Mouse (Mus musculus): ENCODE data around the gene Sav1.
A peak's percentile ranks its signal among the peaks of the same experiment; 100 is the strongest.

Gene Sav1

DNA sequence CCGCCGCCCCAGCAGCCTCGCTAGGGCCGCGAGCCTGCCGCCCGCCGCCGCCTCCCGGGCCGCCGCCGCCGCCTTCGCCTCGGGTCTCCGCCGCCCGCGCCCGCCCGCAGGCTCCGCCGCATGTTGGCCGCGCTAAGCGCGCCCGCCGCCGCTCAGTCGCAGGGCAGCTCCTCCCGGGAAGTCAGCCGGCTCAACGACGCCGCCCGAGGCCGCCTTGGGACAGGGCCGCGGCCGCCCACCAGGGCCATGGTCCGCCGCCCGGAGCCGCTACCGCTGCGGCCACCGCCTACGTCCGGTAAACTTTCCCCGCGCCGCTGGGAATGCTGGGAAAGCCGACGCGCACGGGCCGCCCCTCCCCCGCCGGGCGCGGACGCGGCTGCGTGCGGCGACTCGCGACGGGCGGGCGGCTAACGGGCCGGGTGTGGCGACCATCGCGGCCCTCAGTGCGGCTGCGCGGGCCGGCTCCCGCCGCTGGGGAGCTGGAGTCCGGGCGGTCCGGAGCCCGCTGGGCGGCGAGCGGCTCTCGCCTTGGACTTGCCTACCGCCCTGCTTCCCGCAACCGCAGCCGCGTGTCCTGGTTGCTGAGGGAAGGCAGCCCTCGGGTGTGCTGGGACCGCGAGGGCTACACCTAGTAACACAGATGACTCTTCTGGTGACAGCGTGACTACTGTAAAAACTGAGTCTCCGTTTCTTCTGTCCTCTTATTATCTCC lies at the start of gene Sav1:
Gene Sav1, minus strand, starts transcription at position 217 of the 712 bp plus-strand sequence.
- peak; percentile 44; the same call in 1 of the 2 replicates for TF ChIP-seq GATA4 (IDR thresholded peaks at IDR 0.05; ENCODE audit: insufficient replicate concordance, low read length)

DNA sequence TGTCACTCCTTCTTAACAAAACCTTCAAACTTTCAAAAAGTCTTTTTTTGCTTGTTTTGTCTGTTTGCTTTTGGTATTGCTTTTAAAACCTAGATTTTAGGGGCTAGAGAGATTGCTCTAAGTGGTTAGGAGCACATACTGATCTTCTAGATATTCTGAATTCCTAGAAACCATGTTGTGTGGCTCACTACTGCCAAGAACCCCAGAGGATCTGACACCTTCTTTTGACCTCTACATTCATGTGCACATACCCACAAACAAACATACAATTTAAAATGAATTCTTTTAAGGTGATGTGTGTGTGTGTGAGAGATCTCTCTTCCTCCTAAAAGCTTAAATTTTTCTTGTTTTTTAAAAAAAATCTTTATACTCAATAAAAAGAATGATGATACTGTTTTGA lies 39.4 kb upstream of the Sav1 start:
- no peak for TF ChIP-seq GATA4 (IDR thresholded peaks at IDR 0.05; ENCODE audit: insufficient replicate concordance, low read length)

DNA sequence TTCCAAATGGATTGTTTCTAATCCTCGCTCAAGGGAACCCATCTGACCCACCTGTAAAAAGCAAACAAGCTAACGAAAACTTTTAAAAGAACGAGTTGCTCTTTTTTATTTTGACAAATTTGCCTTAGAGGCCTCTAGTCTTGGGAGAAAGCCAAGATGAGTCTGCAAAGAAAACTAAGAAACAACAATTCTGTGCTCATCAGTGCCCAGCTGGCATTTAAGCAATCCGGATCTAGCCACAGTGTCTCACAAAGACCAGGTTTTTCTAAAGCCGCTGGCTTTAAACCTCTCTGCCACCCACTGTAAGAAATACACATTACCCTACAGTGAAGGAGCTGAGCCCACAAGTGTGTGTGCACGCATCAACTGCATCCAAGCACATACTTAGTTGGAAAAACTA lies 38.6 kb upstream of the Sav1 start:
- TF ChIP-seq GATA4 (IDR thresholded peaks at IDR 0.05; ENCODE audit: insufficient replicate concordance, low read length): no peak

DNA sequence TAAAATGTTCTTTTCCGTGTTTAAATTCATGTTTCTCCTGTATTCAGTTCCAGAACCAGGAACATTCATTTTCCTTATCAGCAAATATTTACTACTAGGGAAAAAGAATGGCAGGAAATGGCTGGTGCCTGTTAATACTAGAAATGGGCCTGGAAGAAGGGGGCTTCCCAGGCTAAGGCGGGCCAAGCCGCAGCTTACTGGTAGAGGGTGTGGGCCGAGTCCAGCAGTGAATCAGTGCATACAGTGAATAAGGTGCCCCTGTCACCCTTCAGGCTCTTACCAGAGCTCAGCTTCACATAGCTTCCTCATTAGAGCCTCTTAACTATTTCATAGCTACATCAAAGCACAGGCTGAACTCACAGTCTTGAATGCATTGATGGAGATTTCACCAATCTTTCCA lies 36.8 kb upstream of the Sav1 start:
- TF ChIP-seq GATA4 (IDR thresholded peaks at IDR 0.05; ENCODE audit: insufficient replicate concordance, low read length): no peak; the same call in 1 of the 2 replicates

DNA sequence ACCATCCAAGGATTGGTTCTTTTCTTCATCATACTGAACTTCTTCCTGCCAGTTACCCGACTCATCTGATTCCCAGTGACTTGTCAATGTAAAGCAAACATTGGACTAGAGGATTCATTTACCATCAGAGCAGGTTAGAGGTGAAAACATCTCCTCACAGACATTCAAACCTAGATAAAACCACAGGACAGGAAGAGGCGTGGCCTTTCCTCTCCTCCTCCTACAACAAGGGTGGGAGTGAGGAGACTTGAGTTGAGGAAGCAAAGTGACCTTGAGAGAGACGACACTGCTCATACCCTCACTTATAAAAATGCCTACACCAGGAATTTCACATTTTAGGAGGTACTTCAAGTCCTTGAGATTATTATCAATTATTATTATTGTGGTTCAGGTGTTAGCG lies 31.4 kb upstream of the Sav1 start:
- no peak for TF ChIP-seq GATA4 (IDR thresholded peaks at IDR 0.05; ENCODE audit: insufficient replicate concordance, low read length)

DNA sequence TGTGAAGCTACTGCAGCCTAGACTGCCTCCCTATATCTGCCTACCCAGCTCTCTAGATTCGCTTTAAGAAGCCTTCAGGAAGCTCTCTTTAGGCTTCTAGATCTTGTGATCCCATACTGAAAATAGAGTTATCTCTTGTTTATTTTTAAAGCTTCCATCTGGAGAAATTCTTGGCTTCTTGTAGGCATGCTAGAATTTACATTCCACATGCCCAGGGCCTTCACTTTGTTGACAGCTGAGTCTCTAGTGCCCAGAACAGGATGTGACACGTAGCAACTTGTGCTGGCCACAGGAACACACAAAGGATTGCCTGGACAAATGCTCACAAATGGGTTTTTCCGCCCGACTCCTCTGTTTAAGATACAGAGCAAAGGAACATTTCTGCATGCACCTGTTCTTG lies 29.1 kb upstream of the Sav1 start:
- TF ChIP-seq GATA4 (IDR thresholded peaks at IDR 0.05; ENCODE audit: insufficient replicate concordance, low read length): no peak

DNA sequence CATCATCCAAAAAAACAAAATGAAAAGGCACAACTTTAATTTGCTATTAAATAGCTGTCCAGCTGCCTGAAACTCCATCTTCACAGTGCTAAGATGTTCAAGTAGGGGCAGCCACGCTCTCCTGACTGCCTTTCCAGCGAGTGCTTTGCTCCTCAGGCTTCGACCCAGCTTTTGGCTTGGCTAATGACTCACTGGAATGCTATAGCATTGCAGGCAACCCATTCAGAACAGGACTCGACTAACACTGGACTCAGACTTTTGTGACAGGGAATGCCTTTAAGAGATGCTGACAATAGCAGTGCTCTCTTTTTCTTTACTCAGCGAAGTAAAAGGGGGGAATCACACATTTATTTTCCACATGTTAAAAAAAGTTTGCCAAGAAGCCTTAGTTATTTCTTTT lies 24.9 kb upstream of the Sav1 start:
- TF ChIP-seq GATA4 (IDR thresholded peaks at IDR 0.05; ENCODE audit: insufficient replicate concordance, low read length): no peak

DNA sequence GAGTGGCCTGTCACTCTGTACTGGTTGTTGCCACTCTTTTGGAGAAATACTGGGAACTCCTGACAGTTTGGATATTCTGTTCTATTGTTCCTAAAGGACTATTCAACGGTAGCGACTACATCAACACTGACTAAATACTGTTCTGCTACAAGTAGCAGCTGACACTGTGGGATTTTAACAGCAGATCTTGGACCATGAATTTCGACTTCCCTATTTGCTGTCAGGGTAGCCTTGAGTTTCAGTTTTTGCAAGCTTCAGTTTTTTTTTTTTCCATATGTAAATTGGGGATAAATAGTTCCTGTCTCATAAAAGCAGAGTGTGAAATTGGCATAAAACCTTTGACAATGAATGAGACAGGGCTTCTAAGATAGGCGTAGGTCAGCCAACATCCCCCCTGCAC lies 23.6 kb upstream of the Sav1 start:
- no peak for TF ChIP-seq GATA4 (IDR thresholded peaks at IDR 0.05; ENCODE audit: insufficient replicate concordance, low read length)

DNA sequence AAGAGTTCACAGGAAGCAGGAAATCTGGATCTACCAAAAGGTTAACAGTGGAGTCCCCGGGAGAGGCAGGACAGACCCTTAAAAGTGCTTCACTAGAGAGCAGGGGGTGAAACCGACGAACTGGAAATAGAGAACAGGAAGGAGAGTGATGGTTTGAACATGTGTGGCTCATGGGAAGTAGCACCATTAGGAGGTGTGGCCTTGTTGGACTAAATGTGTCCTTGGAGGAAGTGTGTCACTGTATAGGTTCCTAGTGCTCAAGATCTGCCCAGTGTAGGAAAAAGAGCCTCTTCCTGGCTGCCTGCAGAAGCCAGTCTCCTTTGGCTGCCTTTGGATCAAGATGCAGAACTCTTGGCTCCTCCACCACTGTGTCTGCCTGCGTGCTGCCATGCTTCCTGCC lies 18.3 kb upstream of the Sav1 start:
- TF ChIP-seq GATA4 (IDR thresholded peaks at IDR 0.05; ENCODE audit: insufficient replicate concordance, low read length): no peak

DNA sequence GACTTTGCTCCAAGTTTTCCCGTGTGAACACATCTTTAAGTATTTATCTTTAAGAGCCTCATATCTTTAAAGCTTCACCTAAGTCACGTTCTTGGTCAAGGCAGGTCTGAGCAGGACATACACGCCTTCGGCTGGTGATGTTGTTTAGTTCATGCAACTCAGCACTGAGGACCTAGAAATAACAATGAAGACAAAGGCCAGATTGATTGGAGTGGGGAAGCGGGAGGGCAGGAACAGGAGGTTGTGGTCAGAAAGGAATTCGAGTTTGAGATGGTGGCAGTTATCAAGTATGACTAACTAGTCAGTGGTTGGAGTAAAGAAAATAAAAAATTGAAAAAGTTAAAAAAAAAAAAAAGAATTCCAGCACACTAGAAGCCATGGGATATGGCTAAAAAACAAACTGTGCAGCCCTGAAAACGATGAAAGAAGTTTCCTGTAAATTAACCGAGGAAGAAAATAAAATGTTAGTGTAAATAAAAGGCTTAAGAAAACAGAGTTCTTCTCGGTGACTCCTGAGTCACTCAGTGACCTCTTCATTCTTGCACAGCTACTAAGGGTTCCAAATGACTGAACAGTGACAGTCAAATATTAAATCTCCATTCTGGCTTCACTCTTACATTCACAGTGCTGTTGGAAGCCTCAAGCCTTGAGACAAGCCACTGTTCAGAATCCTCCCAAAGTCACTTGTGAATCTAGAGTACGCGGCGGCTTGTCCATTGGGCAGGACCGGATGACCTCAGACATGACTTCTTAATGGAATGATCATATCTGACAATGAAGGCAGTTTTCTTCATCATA lies 11.6 kb upstream of the Sav1 start:
- no peak for TF ChIP-seq GATA4 (IDR thresholded peaks at IDR 0.05; ENCODE audit: insufficient replicate concordance, low read length)

DNA sequence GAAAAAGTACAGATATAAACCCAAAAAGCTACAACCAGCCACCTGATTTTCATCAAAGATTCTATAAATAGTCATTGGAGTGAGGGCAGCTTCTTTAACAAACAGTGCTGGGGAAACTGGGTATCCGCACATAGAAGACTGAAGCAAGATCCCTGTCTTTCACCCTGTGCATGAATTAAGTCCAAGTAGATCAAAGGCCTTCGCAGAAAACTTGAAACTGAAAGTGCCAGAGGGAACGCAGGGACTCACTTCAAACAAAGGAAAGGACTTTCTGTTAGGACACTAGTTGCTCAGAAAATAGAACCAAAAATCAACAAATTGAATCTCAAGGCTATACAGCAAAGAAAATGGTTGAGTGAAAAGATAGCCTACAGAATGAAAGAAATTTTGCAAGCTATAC lies 8.6 kb upstream of the Sav1 start:
- TF ChIP-seq GATA4 (IDR thresholded peaks at IDR 0.05; ENCODE audit: insufficient replicate concordance, low read length): no peak

DNA sequence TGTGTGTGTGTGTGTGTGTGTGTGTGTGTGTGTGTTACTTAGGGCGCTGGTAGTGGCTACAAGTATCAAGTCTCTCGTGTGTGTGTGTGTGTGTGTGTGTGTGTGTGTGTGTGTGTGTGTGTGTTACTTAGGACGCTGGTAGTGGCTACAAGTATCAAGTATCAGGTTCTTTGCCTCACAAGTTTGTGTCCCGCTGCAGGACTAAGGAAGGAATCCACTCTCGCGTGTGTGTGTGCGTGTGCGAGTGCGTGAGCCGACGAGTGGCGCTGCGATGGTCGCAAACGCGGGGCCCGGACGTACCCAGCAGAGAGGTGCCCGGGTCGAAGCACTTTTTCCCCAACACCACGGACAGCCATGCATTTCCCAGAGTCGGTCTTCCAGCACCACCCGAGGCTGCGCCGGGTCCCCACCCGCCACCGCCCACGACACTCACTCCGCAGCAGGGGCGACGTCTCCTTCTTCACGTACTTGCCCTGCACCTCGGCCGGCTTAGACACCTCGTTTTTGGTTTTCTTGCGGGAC lies 500 bp downstream of the Sav1 start:
- no peak for TF ChIP-seq GATA4 (IDR thresholded peaks at IDR 0.05; ENCODE audit: insufficient replicate concordance, low read length)

DNA sequence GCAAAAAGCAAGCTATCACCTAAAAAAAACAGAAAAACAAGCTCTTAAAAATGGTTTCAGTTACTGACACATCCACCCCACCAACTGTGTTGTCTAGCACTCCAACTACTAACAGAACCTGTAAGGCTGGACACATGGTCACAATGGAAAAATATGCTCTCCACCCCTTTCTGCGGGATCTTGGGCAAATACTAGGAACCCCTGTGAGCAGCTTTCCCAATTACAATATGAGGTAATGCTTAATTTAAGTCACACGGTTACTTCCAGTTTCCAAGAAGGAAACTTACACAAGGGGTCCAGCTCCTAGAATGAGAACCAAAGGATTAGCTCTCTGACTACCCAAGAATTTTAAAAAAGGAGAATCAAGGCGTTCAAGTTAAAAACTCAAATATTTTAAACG lies 1.3 kb downstream of the Sav1 start:
- TF ChIP-seq GATA4 (IDR thresholded peaks at IDR 0.05; ENCODE audit: insufficient replicate concordance, low read length): no peak

DNA sequence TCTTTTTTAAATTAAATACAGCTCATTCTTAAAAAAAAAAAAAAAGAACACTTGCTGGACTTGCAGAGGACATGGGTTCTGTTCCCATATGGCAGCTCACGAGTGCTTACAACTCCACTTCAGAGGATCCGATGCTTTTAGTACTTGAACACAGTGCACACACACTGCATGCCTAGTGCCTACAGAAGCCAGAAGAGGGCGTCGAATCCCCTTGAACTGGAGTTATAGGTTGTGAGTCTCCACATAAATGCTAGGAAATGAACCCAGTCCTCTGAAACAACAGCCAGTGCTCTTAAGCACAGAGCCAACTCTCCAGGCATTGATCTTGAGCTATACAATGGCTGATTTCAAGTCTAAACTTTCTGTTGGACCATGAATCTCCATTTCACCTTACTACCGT lies 3.9 kb downstream of the Sav1 start:
- TF ChIP-seq GATA4 (IDR thresholded peaks at IDR 0.05; ENCODE audit: insufficient replicate concordance, low read length): no peak

DNA sequence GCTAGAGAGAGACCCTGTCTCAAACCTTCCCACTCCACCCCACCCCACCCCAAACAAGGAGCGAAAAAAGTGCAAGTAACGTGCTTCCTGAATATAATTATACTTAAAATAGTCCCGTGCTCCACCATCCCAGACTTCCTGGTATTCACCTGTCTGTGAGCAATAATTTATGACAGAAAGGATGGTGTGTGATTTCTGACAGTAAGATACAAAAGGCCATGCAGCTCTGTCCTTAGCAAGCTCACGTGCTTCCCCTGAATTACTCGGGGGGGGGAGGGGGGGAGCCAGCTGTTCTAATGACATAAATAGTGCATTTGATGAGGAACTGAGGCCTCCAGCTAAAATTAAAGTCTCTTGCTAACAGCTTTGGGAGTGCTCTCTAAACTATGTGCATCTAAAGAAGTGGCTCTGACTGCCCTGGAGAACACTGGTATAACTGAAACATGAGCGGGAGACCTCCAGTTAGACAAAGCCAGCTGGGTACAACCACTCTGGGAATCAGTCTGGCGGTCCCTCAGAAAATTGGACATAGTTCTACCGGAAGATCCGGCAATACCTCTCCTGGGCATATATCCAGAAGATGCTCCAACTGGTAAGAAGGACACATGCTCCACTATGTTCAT lies 9.3 kb downstream of the Sav1 start:
- TF ChIP-seq GATA4 (IDR thresholded peaks at IDR 0.05; ENCODE audit: insufficient replicate concordance, low read length): no peak

DNA sequence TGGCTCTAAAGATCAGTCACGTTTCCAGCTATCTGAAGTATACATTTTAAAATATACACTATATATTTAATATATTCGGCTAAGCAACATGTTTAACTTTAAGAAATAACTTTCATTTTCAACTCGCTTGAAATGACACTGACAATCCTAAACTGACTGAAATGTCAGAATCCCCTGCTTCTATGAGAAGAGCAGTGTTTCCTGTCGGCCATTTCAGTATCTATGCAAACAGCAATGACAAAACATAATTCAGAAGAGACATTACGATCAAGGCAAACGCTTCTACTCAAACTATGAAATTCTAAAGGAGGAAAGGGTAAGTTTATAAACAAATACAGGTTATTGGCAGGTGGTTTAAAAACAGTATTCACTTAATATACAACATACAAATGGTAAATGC lies 10.1 kb downstream of the Sav1 start:
- TF ChIP-seq GATA4 (IDR thresholded peaks at IDR 0.05; ENCODE audit: insufficient replicate concordance, low read length): no peak

Measured in liver, adult (tissue).